Mouse (Mus musculus) frontal cortex, postnatal 36 days (tissue): Measurements from ENCODE around the gene Samd3.

Experiments
- DNase-seq, 2 experiments: peaks; one replicate each; pipeline ENCODE4 v3.0.0; 2022; ENCODE audit warnings: low spot score in 2 of 2

The Samd3 gene

DNA sequence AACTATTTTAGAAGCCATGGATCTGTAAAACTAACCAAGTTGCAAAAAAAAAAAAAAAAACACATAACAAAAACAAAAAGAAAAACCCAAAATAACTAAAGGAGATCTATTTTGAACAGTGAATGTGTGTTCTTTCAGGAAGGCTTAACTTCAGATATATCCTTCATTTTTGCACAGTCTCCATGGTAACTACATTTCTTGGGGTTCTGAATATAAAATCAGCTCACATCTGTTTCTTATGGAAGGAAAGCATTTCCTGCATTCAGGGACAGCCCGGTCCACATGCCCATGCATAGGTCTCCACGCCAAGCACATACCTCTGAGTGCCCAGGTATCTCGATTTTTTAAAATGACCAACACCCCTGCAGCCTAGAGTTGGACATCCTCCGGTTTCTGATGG lies 72.8 kb downstream of the Samd3 start:
- peak; percentile 13 to 50 for DNase-seq

DNA sequence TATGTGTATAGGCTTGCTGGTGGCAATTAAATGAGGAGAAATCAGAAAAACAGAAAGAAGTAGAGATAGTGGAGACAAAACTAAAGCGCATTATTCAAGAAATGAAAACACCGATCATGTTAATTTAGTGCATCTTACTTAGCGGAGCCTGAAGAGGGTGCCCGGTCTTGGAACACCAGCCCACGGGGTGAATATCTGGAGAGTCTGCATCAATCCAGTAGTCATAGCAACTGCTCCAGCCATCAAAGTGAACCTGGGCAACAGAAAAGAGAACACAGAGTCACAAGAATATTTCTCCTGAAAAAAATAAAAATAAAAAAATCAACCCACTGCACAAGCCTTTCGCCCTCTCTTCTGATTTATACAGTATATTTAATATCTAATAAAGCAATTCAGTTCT lies 74.0 kb downstream of the Samd3 start:
- no peak for DNase-seq

DNA sequence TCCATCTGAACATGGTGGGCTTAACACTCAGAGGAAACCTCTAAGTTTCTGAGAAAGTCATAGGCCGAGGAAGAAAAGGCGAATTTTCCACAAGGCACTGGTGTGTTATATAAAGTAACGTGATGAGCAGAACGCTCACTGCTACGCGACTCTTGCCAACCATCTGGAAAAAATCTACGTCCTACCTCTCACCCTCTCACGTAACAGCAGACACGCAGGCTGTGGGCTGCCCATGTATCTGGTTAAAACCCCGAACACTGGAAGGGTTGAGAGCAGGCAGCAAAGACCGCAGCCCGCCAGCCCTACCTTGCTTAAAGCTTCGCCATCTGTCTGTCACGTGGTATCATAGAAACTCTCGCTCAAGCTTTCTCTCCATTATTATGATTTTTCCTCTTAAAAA lies 84.8 kb downstream of the Samd3 start:
- peak; percentile 25 to 49 for DNase-seq

DNA sequence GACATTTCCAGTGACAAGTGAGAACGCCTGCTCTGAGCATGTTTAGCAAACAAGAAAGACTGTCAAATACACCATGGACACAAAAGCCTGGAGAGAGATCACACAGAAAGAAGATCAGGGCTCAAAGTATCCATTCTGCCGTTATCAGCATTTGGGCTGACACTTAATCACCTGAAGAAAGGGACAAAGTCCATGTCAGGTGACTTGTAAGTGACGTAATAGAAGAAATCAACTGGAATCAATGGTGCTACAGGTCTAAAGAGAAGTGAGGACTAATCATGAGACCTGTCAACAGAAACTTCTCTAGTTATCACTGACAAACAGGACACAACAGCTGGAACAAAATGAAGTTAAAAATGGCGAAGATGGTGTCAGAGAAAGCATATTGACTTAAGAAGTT lies 91.2 kb downstream of the Samd3 start:
- DNase-seq: no peak
